ENCODE assay signal across 9 mouse cellular contexts in the genomic region with DNA sequence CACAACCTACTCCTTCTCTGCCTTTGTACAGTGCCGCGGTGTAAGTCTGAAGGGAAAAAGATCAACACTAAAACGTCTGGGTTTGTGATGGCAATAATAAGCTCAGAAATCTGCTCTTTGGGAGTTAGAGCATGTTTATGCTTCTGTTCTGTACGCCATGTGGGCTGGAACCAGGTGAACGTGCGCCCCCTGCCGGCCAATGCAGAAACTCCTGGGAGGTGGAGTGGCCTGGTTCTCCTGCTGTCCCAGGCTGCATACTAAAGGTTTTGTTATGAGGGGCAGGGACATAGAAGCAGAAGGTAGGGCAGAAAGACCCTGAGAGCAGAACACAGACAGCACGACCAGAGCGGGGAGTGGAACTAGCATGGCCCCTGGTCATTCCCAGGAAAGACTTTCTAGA. TPM values are rescaled to one million over a fixed set of nuclear protein-coding genes. Genes with fewer than 3 reads are reported as not detected.
DNase-seq lines count a peak whose midpoint lies in the region; ATAC-seq and TF ChIP-seq lines count a peak whose summit lies in the region.
"Had no signal": no experiment of that assay in that cellular context is flagged by ENCODE, and none has a peak within 500 bp of the region (broad histone marks: within the 10 kb centered on the region; RNA-seq: fewer than 3 reads in every experiment).

No protein-coding gene starts in this region.

- peak overlapping the region; percentile 10; the same call in 1 of the 2 replicates for H3K4me2 ChIP-seq in forebrain, embryonic 16.5 days (ENCODE audit: low read length)

- TF ChIP-seq EP300 in MEL (IDR thresholded peaks at IDR 0.05; ENCODE audit: low read depth in 1 of 2, low read length in 2 of 2), result no peak

- no peak overlapping the region for H3K27ac ChIP-seq in MEL (ENCODE audit: control insufficient read depth, low read depth, low read length)
- H3K27ac ChIP-seq in forebrain, embryonic 16.5 days (ENCODE audit: low read length), result no peak overlapping the region
- H3K27ac ChIP-seq in layer of hippocampus, adult 2 months, result no peak overlapping the region
- no peak overlapping the region for H3K27ac ChIP-seq in thymus, adult 2 months (ENCODE audit: control insufficient read depth, insufficient read depth, low read length)
- H3K27ac ChIP-seq: macrophage had no signal

- TF ChIP-seq RAD21 in MEL (IDR thresholded peaks at IDR 0.05; ENCODE audit: low read depth, low read length), result peak; percentile 62

- no peaks in the 10 kb centered on the region for H3K9me3 ChIP-seq in MEL (replicated peaks; ENCODE audit: insufficient read depth, low read length)
- H3K9me3 ChIP-seq in forebrain, embryonic 16.5 days (ENCODE audit: control insufficient read depth, low read length), result no peaks in the 10 kb centered on the region

- no peak overlapping the region for H3K9ac ChIP-seq in MEL (ENCODE audit: control insufficient read depth, low read depth, low read length, poor library complexity, severe bottlenecking)
- H3K9ac ChIP-seq in forebrain, embryonic 16.5 days (replicated peaks; ENCODE audit: low read depth, low read length), result no peak overlapping the region

- DNase-seq in MEL (ENCODE audit: low read depth, low spot score), result peak; percentile 62
- peak; percentile 64 to 70 for DNase-seq in cerebellum, adult 18-20 months
- peak; percentile 79 to 84 for DNase-seq in heart, postnatal 36 days
- DNase-seq in layer of hippocampus, adult 2 months (ENCODE audit: low spot score in 2 of 2), result peak; percentile 67 to 89
- DNase-seq in lung, adult 2 months, result peak; percentile 63
- DNase-seq in ovary, postnatal 10 days (ENCODE audit: low spot score), result peak; percentile 55
- DNase-seq in thymus, adult 2 months, result peak; percentile 44

- peak; percentile 96 for ATAC-seq in forebrain, embryonic 16.5 days

- no peaks in the 10 kb centered on the region for H3K79me2 ChIP-seq in MEL (ENCODE audit: control insufficient read depth, insufficient read depth, low read length, poor library complexity)

- H3K36me3 ChIP-seq in MEL (ENCODE audit: control insufficient read depth in 1 of 2, insufficient read depth in 2 of 2, low read length in 2 of 2), result no peaks in the 10 kb centered on the region
- no peaks in the 10 kb centered on the region for H3K36me3 ChIP-seq in forebrain, embryonic 16.5 days (ENCODE audit: control insufficient read depth, insufficient read depth)
- H3K36me3 ChIP-seq in thymus, adult 2 months (ENCODE audit: control insufficient read depth, insufficient read depth, low read length), result no peaks in the 10 kb centered on the region

- H3K27me3 ChIP-seq in MEL (ENCODE audit: control insufficient read depth in 1 of 2, insufficient read depth in 2 of 2, low read length in 2 of 2), result no peaks in the 10 kb centered on the region
- H3K27me3 ChIP-seq in forebrain, embryonic 16.5 days (replicated peaks; ENCODE audit: control insufficient read depth, insufficient read depth, low read length), result no peaks in the 10 kb centered on the region
- H3K27me3 ChIP-seq in thymus, adult 2 months (ENCODE audit: control insufficient read depth, insufficient read depth, low read length), result no peaks in the 10 kb centered on the region

- H3K4me1 ChIP-seq in MEL (ENCODE audit: control insufficient read depth in 1 of 2, insufficient read depth in 2 of 2, low read length in 2 of 2), result no peaks in the 10 kb centered on the region
- H3K4me1 ChIP-seq in forebrain, embryonic 16.5 days (replicated peaks; ENCODE audit: control insufficient read depth, insufficient read depth, low read length), result no peaks in the 10 kb centered on the region
- H3K4me1 ChIP-seq in lung, adult 2 months (ENCODE audit: control insufficient read depth, insufficient read depth, low read length), result no peaks in the 10 kb centered on the region
- no peaks in the 10 kb centered on the region for H3K4me1 ChIP-seq in thymus, adult 2 months (replicated peaks; ENCODE audit: control insufficient read depth, insufficient read depth, low read length)

- TF ChIP-seq CTCF in MEL (IDR thresholded peaks at IDR 0.05 in 2 of 3, conservative IDR thresholded peaks at IDR 0.05 in 1 of 3; ENCODE audit: control insufficient read depth in 1 of 3, insufficient read depth in 1 of 3, low read depth in 2 of 3, low read length in 3 of 3, poor library complexity in 1 of 3, severe bottlenecking in 1 of 3), result peak; percentile 68 to 80 (median 71)
- peak; percentile 85 for TF ChIP-seq CTCF in layer of hippocampus, adult 2 months (conservative IDR thresholded peaks at IDR 0.05)
- TF ChIP-seq CTCF in lung, adult 2 months (IDR thresholded peaks at IDR 0.05; ENCODE audit: insufficient read depth, low read length), result peak; percentile 84
- TF ChIP-seq CTCF in thymus, adult 2 months (IDR thresholded peaks at IDR 0.05; ENCODE audit: borderline replicate concordance, control insufficient read depth, extremely low read depth, insufficient read depth, low read length, poor library complexity), result peak; percentile 87

- WGBS in forebrain, embryonic 16.5 days, result 3% methylated on average over 9 of the region's 9 CpGs
- WGBS in lung, adult 2 months, result 4% methylated on average over 9 of the region's 9 CpGs
- WGBS in thymus, adult 2 months, result 10% methylated on average over 9 of the region's 9 CpGs

- no peak overlapping the region for H3K4me3 ChIP-seq in MEL (ENCODE audit: control insufficient read depth in 1 of 2, insufficient read depth in 1 of 2, low read depth in 2 of 2, low read length in 2 of 2)
- no peak overlapping the region for H3K4me3 ChIP-seq in forebrain, embryonic 16.5 days (replicated peaks; ENCODE audit: low read length)
- H3K4me3 ChIP-seq in layer of hippocampus, adult 2 months, result no peak overlapping the region
- no peak overlapping the region for H3K4me3 ChIP-seq in lung, adult 2 months (replicated peaks; ENCODE audit: extremely low read depth, low read depth, low read length)
- no peak overlapping the region for H3K4me3 ChIP-seq in thymus, adult 2 months (ENCODE audit: control insufficient read depth, insufficient read depth, low read length)

- no peak for TF ChIP-seq POLR2A in MEL (IDR thresholded peaks at IDR 0.05; ENCODE audit: control insufficient read depth in 1 of 2, insufficient read depth in 1 of 2, low read depth in 1 of 2, low read length in 2 of 2, poor library complexity in 1 of 2)
- no peak for TF ChIP-seq POLR2A in lung, adult 2 months (IDR thresholded peaks at IDR 0.05; ENCODE audit: borderline replicate concordance, extremely low read depth, low read depth, low read length)
- TF ChIP-seq POLR2A in thymus, adult 2 months (IDR thresholded peaks at IDR 0.05; ENCODE audit: control insufficient read depth, extremely low read depth, insufficient read depth, low read length, poor library complexity), result no peak

- intact Hi-C loops in heart, postnatal 36 days (cut with DNase I), result loop anchor here (1.0 kb wide), 1 partner anchor 91 kb away; no protein-coding TSS in a partner anchor

TF ChIP-seq in MEL, 35 proteins besides CTCF, POLR2A, EP300 and RAD21:
- TF ChIP-seq SMC3 (IDR thresholded peaks at IDR 0.05; ENCODE audit: low read depth, low read length) (peak; percentile 81), MYC (IDR thresholded peaks at IDR 0.05; ENCODE audit: low read depth, low read length) (0 out of 2 replicates have a peak, but pooled peaks have one; percentile 48), POLR2AphosphoS5 (IDR thresholded peaks at IDR 0.05; ENCODE audit: borderline replicate concordance, low read depth, low read length) (no peak), ZC3H11A (IDR thresholded peaks at IDR 0.05; ENCODE audit: low read depth, low read length) (peak; percentile 55), MAX (IDR thresholded peaks at IDR 0.05; ENCODE audit: low read length) (0 out of 2 replicates have a peak, but pooled peaks have one; percentile 23)

RNA-seq across cellular contexts. Expression of gene Rnase2a, which starts 10.2 kb away (rescaled TPM):
- not detected in 2 replicates for total RNA-seq in MEL (2012; rRNA removed)
- not detected for polyA plus RNA-seq in MEL (2012; ENCODE audit: insufficient read depth in 1 of 2, insufficient read length in 2 of 2, low read depth in 1 of 2, low replicate concordance in 2 of 2, missing spikeins in 1 of 2)
- polyA plus RNA-seq in forebrain, embryonic 16.5 days (2015; fragmentation: Nextera tagmentation; extraction: Ambion mirVana), result not detected in 2 replicates
- 1 to 10 TPM in 1 of 2 experiments, under 1 TPM in 1; 0.81 to 1.4 TPM for total RNA-seq in heart, postnatal 36 days (2021)
- not detected for total RNA-seq in layer of hippocampus, adult 2 months (2021)
- polyA plus RNA-seq in lung, adult 2 months (2012; rRNA removed), result not detected in 2 replicates
- 1.1 and 1.8 TPM in 2 replicates for polyA plus RNA-seq in thymus, adult 2 months (2012; rRNA removed)
- polyA plus RNA-seq: macrophage had no signal
